In genomic region chr17:24469336-24469909, GRCm38 (mm10) we compare ENCODE assay signal across 8 mouse cellular contexts. TPM values are rescaled to one million over a fixed set of nuclear protein-coding genes. Genes with fewer than 3 reads are reported as not detected.
A peak's percentile ranks its signal among the peaks of the same experiment; 100 is the strongest.
DNase-seq lines count a peak whose midpoint lies in the region; ATAC-seq and TF ChIP-seq lines count a peak whose summit lies in the region.

No protein-coding gene starts in this region.

- no peaks in the 10 kb centered on the region for H3K9me3 ChIP-seq in heart, embryonic 10.5 days
- no peaks in the 10 kb centered on the region for H3K9me3 ChIP-seq in forebrain, embryonic 13.5 days (replicated peaks)
- H3K9me3 ChIP-seq in liver, embryonic 13.5 days (replicated peaks): no peaks in the 10 kb centered on the region

- peaks cover 16% of the 10 kb centered on the region for H3K79me3 ChIP-seq in C2C12 (ENCODE audit: low read depth)

- H3K4me3 ChIP-seq in heart, embryonic 10.5 days: peak overlapping the region; percentile 95
- H3K4me3 ChIP-seq in C2C12 (ENCODE audit: insufficient read depth, poor library complexity, severe bottlenecking): peak overlapping the region; percentile 68
- peak overlapping the region; percentile 91 for H3K4me3 ChIP-seq in forebrain, embryonic 13.5 days
- H3K4me3 ChIP-seq in liver, embryonic 13.5 days (replicated peaks): peak overlapping the region; percentile 98

- intact Hi-C loops in heart, postnatal 10 days (cut with DNase I): no loop called here

- WGBS in heart, embryonic 10.5 days: 14% methylated on average over 7 of the region's 7 CpGs
- WGBS in forebrain, embryonic 13.5 days: 19% methylated on average over 7 of the region's 7 CpGs
- WGBS in liver, embryonic 13.5 days (ENCODE audit: insufficient replicate concordance): 16% methylated on average over 7 of the region's 7 CpGs

- no peak for DNase-seq in heart, embryonic 10.5 days (ENCODE audit: low spot score)
- no peak for DNase-seq in heart, postnatal 10 days
- no peak for DNase-seq in liver, embryonic 13.5 days
- DNase-seq in retina, postnatal 1 day: no peak
- no peak for DNase-seq in layer of hippocampus, postnatal 14 days (ENCODE audit: low spot score in 2 of 2)
- DNase-seq in embryo, embryonic 9.5 days (ENCODE audit: extremely low spot score): no peak

- ATAC-seq in forebrain, embryonic 13.5 days: no peak
- ATAC-seq in liver, embryonic 13.5 days (ENCODE audit: low read depth): no peak

- H3K36me3 ChIP-seq in heart, embryonic 10.5 days: peaks cover 17% of the 10 kb centered on the region; the same call in 1 of the 2 replicates
- peaks cover 21% of the 10 kb centered on the region for H3K36me3 ChIP-seq in C2C12 (ENCODE audit: control insufficient read depth, insufficient read depth)
- H3K36me3 ChIP-seq in forebrain, embryonic 13.5 days (ENCODE audit: poor library complexity, severe bottlenecking): peaks cover 22% of the 10 kb centered on the region
- H3K36me3 ChIP-seq in liver, embryonic 13.5 days: peaks cover 31% of the 10 kb centered on the region

- no peaks in the 10 kb centered on the region for H3K27me3 ChIP-seq in heart, embryonic 10.5 days (ENCODE audit: insufficient read depth, poor library complexity, severe bottlenecking)
- no peaks in the 10 kb centered on the region for H3K27me3 ChIP-seq in C2C12 (ENCODE audit: control insufficient read depth, insufficient read depth, insufficient read length)
- no peaks in the 10 kb centered on the region for H3K27me3 ChIP-seq in forebrain, embryonic 13.5 days
- no peaks in the 10 kb centered on the region for H3K27me3 ChIP-seq in liver, embryonic 13.5 days

- H3K4me2 ChIP-seq in forebrain, embryonic 13.5 days: peak overlapping the region; percentile 99
- peak overlapping the region; percentile 97 for H3K4me2 ChIP-seq in liver, embryonic 13.5 days

- peaks cover 41% of the 10 kb centered on the region for H3K4me1 ChIP-seq in heart, embryonic 10.5 days
- H3K4me1 ChIP-seq in forebrain, embryonic 13.5 days: peaks cover 26% of the 10 kb centered on the region
- peaks cover 33% of the 10 kb centered on the region for H3K4me1 ChIP-seq in liver, embryonic 13.5 days (replicated peaks)

- peak overlapping the region; percentile 53 for H3ac ChIP-seq in C2C12 (ENCODE audit: control insufficient read depth, insufficient read length, low read depth)

- TF ChIP-seq CTCF in C2C12 (IDR thresholded peaks at IDR 0.05; ENCODE audit: control insufficient read depth, insufficient read depth, insufficient read length): no peak

- peak overlapping the region; percentile 64 for H3K9ac ChIP-seq in forebrain, embryonic 13.5 days
- peak overlapping the region; percentile 99 for H3K9ac ChIP-seq in liver, embryonic 13.5 days

- H3K79me2 ChIP-seq in C2C12 (ENCODE audit: control insufficient read depth, insufficient read depth): peaks cover 27% of the 10 kb centered on the region

- peak overlapping the region; percentile 97 for H3K27ac ChIP-seq in heart, embryonic 10.5 days
- peak overlapping the region; percentile 85 for H3K27ac ChIP-seq in forebrain, embryonic 13.5 days
- H3K27ac ChIP-seq in liver, embryonic 13.5 days: peak overlapping the region; percentile 92

TF ChIP-seq in C2C12, 6 proteins besides CTCF, POLR2A, EP300 and RAD21:
- no peak for TF ChIP-seq CEBPB (IDR thresholded peaks at IDR 0.05; ENCODE audit: low read depth)
- no peak for TF ChIP-seq FOSL1 (IDR thresholded peaks at IDR 0.05; ENCODE audit: insufficient read depth, low read length, poor library complexity, severe bottlenecking)
- TF ChIP-seq MYOD1 (IDR thresholded peaks at IDR 0.05; ENCODE audit: control insufficient read depth, insufficient read length, low read depth): no peak
- no peak for TF ChIP-seq USF1 (IDR thresholded peaks at IDR 0.05; ENCODE audit: low read depth)
- no peak for TF ChIP-seq MAX (IDR thresholded peaks at IDR 0.05)
- no peak for TF ChIP-seq MYOG (IDR thresholded peaks at IDR 0.05; ENCODE audit: control insufficient read depth, extremely low read depth, insufficient read length)

RNA-seq across cellular contexts. Expression of gene E4f1, which starts 0.7 kb away (rescaled TPM):
- 27.1 and 30.3 TPM in 2 replicates for polyA plus RNA-seq in heart, embryonic 10.5 days (2016; fragmentation: Nextera tagmentation; extraction: Ambion mirVana)
- 10 to 100 TPM; 15.6 to 15.9 TPM for total RNA-seq in heart, postnatal 10 days (2021)
- polyA plus RNA-seq in C2C12 (2012; fragmentation: generic; extraction: Trizol): 13.1 TPM
- polyA plus RNA-seq in forebrain, embryonic 13.5 days (2015; fragmentation: Nextera tagmentation; extraction: Ambion mirVana): 38.8 and 39.8 TPM in 2 replicates
- polyA plus RNA-seq in liver, embryonic 13.5 days (2015; fragmentation: Nextera tagmentation; extraction: Ambion mirVana): 11.7 and 13.0 TPM in 2 replicates
- 10 to 100 TPM; 27.8 to 32.3 TPM for total RNA-seq in layer of hippocampus, postnatal 14 days (2021)

RNA-seq across cellular contexts. Expression of gene Pgp, which starts 0.8 kb away (rescaled TPM):
- polyA plus RNA-seq in heart, embryonic 10.5 days (2016; fragmentation: Nextera tagmentation; extraction: Ambion mirVana): 86.3 and 91.2 TPM in 2 replicates
- 10 to 100 TPM; 38.5 to 39.9 TPM for total RNA-seq in heart, postnatal 10 days (2021)
- 56.7 TPM for polyA plus RNA-seq in C2C12 (2012; fragmentation: generic; extraction: Trizol)
- polyA plus RNA-seq in forebrain, embryonic 13.5 days (2015; fragmentation: Nextera tagmentation; extraction: Ambion mirVana): 52.3 and 56.7 TPM in 2 replicates
- polyA plus RNA-seq in liver, embryonic 13.5 days (2015; fragmentation: Nextera tagmentation; extraction: Ambion mirVana): 84.0 and 86.7 TPM in 2 replicates
- 10 to 100 TPM; 71.8 to 73.5 TPM for total RNA-seq in layer of hippocampus, postnatal 14 days (2021)

RNA-seq across cellular contexts. Expression of gene Bricd5, which starts 4.3 kb away (rescaled TPM):
- 0.48 and 0.69 TPM in 2 replicates for polyA plus RNA-seq in heart, embryonic 10.5 days (2016; fragmentation: Nextera tagmentation; extraction: Ambion mirVana)
- under 1 TPM in 1 of 2 experiments, not detected in 1; 0.26 TPM for total RNA-seq in heart, postnatal 10 days (2021)
- 0.06 TPM for polyA plus RNA-seq in C2C12 (2012; fragmentation: generic; extraction: Trizol)
- 0.26 TPM in 1 of 2 replicates, not detected in the other for polyA plus RNA-seq in forebrain, embryonic 13.5 days (2015; fragmentation: Nextera tagmentation; extraction: Ambion mirVana)
- 0.13 TPM in 1 of 2 replicates, not detected in the other for polyA plus RNA-seq in liver, embryonic 13.5 days (2015; fragmentation: Nextera tagmentation; extraction: Ambion mirVana)
- 1 to 10 TPM; 1.0 to 2.1 TPM for total RNA-seq in layer of hippocampus, postnatal 14 days (2021)

RNA-seq across cellular contexts. Expression of gene Mlst8, which starts 9.5 kb away (rescaled TPM):
- 22.3 and 22.7 TPM in 2 replicates for polyA plus RNA-seq in heart, embryonic 10.5 days (2016; fragmentation: Nextera tagmentation; extraction: Ambion mirVana)
- 10 to 100 TPM; 11.6 to 12.9 TPM for total RNA-seq in heart, postnatal 10 days (2021)
- polyA plus RNA-seq in C2C12 (2012; fragmentation: generic; extraction: Trizol): 23.1 TPM
- 33.9 and 39.1 TPM in 2 replicates for polyA plus RNA-seq in forebrain, embryonic 13.5 days (2015; fragmentation: Nextera tagmentation; extraction: Ambion mirVana)
- polyA plus RNA-seq in liver, embryonic 13.5 days (2015; fragmentation: Nextera tagmentation; extraction: Ambion mirVana): 11.7 and 13.8 TPM in 2 replicates
- 10 to 100 TPM; 30.7 to 32.1 TPM for total RNA-seq in layer of hippocampus, postnatal 14 days (2021)

RNA-seq across cellular contexts. Expression of gene Caskin1, which starts 19.0 kb away (rescaled TPM):
- 0.71 and 1.4 TPM in 2 replicates for polyA plus RNA-seq in heart, embryonic 10.5 days (2016; fragmentation: Nextera tagmentation; extraction: Ambion mirVana)
- total RNA-seq in heart, postnatal 10 days (2021): under 1 TPM; 0.48 to 0.52 TPM
- polyA plus RNA-seq in C2C12 (2012; fragmentation: generic; extraction: Trizol): 0.36 TPM
- 15.0 and 16.7 TPM in 2 replicates for polyA plus RNA-seq in forebrain, embryonic 13.5 days (2015; fragmentation: Nextera tagmentation; extraction: Ambion mirVana)
- 0.15 and 0.20 TPM in 2 replicates for polyA plus RNA-seq in liver, embryonic 13.5 days (2015; fragmentation: Nextera tagmentation; extraction: Ambion mirVana)
- total RNA-seq in layer of hippocampus, postnatal 14 days (2021): 100 to 1,000 TPM; 155 to 161 TPM
